Mouse (Mus musculus): ENCODE data around the gene Cdc37l1. TPM values are rescaled to one million over a fixed set of nuclear protein-coding genes. Genes with fewer than 3 reads are reported as not detected.

The Cdc37l1 gene
- total RNA-seq, 2 experiments from 2014 or later, result 93.5 to 100 TPM

- DNase-seq (ENCODE audit: low spot score in 2 of 2), result no peak
Observed at GRCm38 (mm10) chr19:29045956-29046650, 56.0 kb downstream of the Cdc37l1 start.

GRCm38 (mm10) chr19:29046961-29047333 lies 56.8 kb downstream of the Cdc37l1 start:
- DNase-seq (ENCODE audit: low spot score in 2 of 2), result no peak

DNA sequence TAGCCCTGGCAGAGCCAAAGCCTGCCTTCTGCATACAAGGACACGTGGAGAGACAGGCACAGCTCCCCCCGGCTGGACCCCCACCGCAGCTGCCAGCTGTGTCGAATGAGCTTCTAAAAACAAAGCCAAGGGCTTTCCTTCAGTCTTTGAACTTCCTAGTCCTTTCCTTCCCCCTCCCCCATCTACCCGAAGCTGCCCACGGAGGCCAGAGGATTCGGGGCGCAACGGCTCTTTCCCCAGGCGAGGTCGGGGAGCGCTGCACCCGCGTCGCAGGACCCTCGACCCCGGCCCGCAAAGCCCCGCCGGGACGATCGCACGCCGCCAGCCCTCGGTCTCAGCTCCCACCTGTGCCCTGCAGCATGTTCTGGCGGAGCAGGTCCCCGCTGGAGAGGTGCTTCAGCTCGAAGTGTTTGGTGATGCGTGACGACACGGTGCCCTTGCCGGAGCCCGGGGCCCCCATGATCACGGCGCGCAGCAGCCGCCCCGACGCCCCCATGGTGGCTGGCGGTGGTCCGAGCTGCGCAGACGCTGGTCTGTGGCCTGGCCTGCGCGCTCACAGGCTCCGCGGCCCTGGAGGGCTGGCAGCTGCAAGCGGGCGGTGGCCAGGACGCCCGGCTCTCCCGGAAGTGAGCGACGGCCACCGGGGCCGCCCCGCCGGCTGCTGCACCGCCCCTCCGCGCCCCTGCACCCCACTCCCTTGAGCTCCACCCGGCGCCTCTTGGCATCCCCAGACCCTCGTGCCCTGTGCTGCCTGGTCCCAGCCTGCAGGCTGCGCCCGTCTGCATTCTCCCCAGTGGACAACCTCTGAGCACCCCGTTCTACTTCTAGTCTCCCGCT lies 57.4 kb downstream of the Cdc37l1 start, which contains the start of gene Ak3:
Gene Ak3, minus strand, starts transcription at position 628 of the 837 bp plus-strand sequence.
- DNase-seq (ENCODE audit: low spot score in 2 of 2), result peak; percentile 68 to 70

GRCm38 (mm10) chr19:29049401-29050075 lies 59.4 kb downstream of the Cdc37l1 start:
- no peak for DNase-seq (ENCODE audit: low spot score in 2 of 2)

GRCm38 (mm10) chr19:29050186-29050980 lies 60.2 kb downstream of the Cdc37l1 start:
- no peak for DNase-seq (ENCODE audit: low spot score in 2 of 2)

GRCm38 (mm10) chr19:29052786-29053185 lies 62.6 kb downstream of the Cdc37l1 start:
- no peak for DNase-seq (ENCODE audit: low spot score in 2 of 2)

- DNase-seq (ENCODE audit: low spot score in 2 of 2), result no peak
Observed at GRCm38 (mm10) chr19:29054594-29054993, 64.4 kb downstream of the Cdc37l1 start.

DNA sequence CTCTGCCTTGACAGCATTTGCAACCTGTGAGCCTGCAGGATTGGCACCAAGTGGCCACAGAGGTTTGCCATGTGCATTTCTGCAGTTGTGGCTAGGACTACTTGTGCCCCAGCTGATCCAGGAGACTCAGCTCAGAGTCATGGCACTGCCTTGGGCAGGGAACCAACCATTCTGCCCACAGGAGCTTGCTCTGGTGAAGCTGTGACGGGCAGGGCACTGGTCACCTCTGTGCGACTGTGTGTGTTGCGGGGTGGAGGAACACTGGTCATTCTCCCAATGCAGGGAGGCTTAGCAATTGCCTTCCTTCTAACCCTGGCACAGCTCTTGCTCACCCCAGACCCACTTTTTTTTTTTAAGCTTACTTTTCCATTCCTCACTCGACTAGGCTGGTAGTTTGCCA lies 65.3 kb downstream of the Cdc37l1 start:
- DNase-seq (ENCODE audit: low spot score in 2 of 2), result no peak

DNA sequence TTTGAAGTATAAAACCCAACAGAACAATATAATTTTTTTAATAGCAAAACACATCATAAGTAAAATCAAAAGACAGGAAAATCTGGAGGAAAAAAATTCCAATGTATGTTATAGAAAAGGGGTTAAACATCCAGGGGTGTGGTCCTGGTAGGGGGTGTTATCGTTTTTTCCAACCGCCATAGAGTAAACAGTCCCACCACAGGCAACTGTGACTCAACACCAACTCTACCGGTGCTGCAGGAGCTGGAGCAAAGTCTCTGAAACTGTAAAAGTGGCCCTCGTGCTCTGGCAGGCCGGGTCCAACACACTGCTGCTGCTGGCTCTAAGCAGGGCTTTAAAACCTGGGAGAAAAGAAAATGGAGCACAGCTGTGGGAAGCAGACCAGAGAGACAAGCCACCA lies 68.6 kb downstream of the Cdc37l1 start:
- no peak for DNase-seq (ENCODE audit: low spot score in 2 of 2)

DNA sequence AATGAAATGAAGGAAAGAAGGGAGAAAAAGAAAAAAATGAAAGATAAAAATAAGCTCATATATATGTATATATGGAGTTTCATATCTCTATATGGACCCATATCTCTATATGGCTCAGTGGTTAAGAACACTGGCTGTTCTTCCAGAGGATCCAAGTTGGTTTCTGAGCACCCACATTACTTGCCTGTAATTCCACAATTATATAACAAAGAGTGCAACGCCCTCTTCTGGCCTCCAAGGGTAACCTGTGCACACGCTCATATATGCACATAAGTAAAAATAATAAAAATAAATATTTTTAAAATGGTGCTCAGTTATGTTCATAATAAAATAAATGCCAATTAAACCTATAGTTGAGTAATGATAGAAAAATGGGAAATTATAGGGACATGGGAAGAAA lies 69.5 kb downstream of the Cdc37l1 start:
- no peak for DNase-seq (ENCODE audit: low spot score in 2 of 2)

GRCm38 (mm10) chr19:29060299-29060698 lies 70.1 kb downstream of the Cdc37l1 start:
- no peak for DNase-seq (ENCODE audit: low spot score in 2 of 2)

DNA sequence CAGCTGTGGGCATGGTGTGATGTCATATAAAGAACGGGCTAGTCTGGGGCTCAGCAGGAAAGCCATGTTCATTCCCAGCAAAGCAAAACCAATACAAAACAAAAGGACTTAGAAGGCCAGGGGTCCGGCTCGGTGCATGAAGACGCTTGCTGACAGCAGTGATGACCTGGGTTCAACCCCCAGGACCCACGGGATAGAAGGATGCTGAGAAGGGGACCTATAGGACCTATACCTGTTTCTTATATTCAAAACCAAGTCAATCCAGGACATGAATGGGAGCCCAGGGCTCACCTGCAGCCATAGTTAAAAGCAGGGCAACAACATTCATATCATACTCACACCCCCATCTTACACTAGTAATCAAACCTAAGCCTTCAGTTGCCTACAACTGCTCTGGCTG lies 72.9 kb downstream of the Cdc37l1 start:
- DNase-seq (ENCODE audit: low spot score in 2 of 2), result no peak

- DNase-seq (ENCODE audit: low spot score in 2 of 2), result peak; percentile 92
Observed at GRCm38 (mm10) chr19:29063577-29064363, 73.6 kb downstream of the Cdc37l1 start.

DNA sequence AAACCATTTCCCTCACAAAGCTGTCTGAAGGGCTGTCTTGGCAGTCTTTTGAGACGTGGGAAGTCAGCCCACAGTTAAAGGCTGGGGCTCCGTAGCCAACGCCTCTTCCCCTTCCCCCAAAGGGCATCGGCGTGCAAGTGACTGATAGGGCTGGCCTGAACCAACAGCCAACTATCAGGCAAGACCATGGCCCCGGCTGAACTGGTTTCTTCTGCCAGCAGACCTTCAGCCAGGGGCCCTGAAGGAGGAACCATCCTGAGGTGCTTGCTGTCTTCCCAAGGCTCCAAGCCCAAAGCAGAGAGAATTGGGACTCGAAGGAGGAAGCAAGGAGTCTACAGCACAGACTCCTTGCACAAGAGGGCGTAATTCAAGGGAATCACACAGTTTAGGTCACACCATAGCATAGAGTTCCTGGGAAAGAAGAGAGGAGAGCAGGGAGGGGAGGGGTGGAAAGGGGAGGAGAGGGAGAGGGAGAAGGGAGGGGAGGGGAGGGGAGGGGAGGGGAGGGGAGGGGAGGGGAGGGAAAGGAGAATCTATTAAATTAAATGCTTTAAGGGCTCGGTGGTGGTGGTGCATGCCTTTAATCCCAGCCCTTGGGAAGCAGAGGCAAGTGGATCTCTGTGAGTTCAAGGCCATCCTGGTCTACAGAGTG lies 74.4 kb downstream of the Cdc37l1 start:
- DNase-seq (ENCODE audit: low spot score in 2 of 2), result no peak

DNA sequence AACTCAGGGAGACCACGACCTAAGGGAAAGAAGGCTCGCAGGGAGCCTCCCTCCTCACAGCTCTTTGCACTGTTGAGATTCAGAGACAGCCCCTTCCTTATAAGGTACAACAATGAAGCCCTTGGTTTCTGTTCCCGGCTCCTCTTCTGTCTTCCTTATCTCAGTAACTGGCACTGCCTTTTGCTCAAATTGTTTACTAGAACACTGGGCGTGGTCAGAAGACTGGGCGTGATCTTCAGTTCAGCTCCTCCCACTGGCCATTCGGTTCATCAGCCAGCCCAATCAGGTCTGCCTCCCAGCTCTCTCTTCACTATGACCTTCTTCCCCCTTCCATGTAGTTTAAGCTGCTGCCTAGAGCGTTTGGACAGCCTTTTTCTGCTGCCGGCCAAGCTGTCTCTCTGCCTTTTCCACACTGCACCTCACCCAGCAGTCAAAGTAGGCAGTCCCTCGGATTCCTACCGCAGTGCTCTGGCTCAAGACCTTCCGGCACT lies 76.9 kb downstream of the Cdc37l1 start:
- no peak for DNase-seq (ENCODE audit: low spot score in 2 of 2)

GRCm38 (mm10) chr19:29069195-29069594 lies 79.0 kb downstream of the Cdc37l1 start:
- DNase-seq (ENCODE audit: low spot score in 2 of 2), result no peak

- DNase-seq (ENCODE audit: low spot score in 2 of 2), result peak in 1 of 2 experiments; percentile 21
Observed at GRCm38 (mm10) chr19:29074802-29075201, 84.7 kb downstream of the Cdc37l1 start.
